Comparison of ENCODE assay signal across 8 mouse cellular contexts in genomic region chr9:121890441-121890941, GRCm38 (mm10). TPM values are rescaled to one million over a fixed set of nuclear protein-coding genes. Genes with fewer than 3 reads are reported as not detected.
DNase-seq lines count a peak whose midpoint lies in the region; ATAC-seq and TF ChIP-seq lines count a peak whose summit lies in the region.

No protein-coding gene starts in this region.

- no peak overlapping the region for H3K27ac ChIP-seq in midbrain, embryonic 10.5 days (replicated peaks)
- H3K27ac ChIP-seq in midbrain, embryonic 13.5 days: no peak overlapping the region
- peak overlapping the region; percentile 65 for H3K27ac ChIP-seq in stomach, postnatal 0 days (replicated peaks)
- no peak overlapping the region for H3K27ac ChIP-seq in forebrain, embryonic 12.5 days

- H3K27me3 ChIP-seq in midbrain, embryonic 10.5 days (ENCODE audit: low read depth, poor library complexity, severe bottlenecking): no peaks in the 10 kb centered on the region
- no peaks in the 10 kb centered on the region for H3K27me3 ChIP-seq in midbrain, embryonic 13.5 days
- H3K27me3 ChIP-seq in stomach, postnatal 0 days (ENCODE audit: control insufficient read depth, insufficient read depth, low read length): no peaks in the 10 kb centered on the region
- H3K27me3 ChIP-seq in forebrain, embryonic 12.5 days: no peaks in the 10 kb centered on the region

- no peaks in the 10 kb centered on the region for H3K9me3 ChIP-seq in midbrain, embryonic 10.5 days (replicated peaks)
- no peaks in the 10 kb centered on the region for H3K9me3 ChIP-seq in midbrain, embryonic 13.5 days
- no peaks in the 10 kb centered on the region for H3K9me3 ChIP-seq in stomach, postnatal 0 days (ENCODE audit: control insufficient read depth, low read length)
- no peaks in the 10 kb centered on the region for H3K9me3 ChIP-seq in forebrain, embryonic 12.5 days

- no peak overlapping the region for H3K9ac ChIP-seq in midbrain, embryonic 13.5 days (replicated peaks)
- H3K9ac ChIP-seq in stomach, postnatal 0 days (ENCODE audit: low read length): no peak overlapping the region
- no peak overlapping the region for H3K9ac ChIP-seq in forebrain, embryonic 12.5 days

- peaks cover 20% of the 10 kb centered on the region for H3K4me1 ChIP-seq in midbrain, embryonic 10.5 days
- no peaks in the 10 kb centered on the region for H3K4me1 ChIP-seq in midbrain, embryonic 13.5 days (replicated peaks)
- peaks cover 4% of the 10 kb centered on the region for H3K4me1 ChIP-seq in stomach, postnatal 0 days (replicated peaks; ENCODE audit: control insufficient read depth, insufficient read depth)
- H3K4me1 ChIP-seq in forebrain, embryonic 12.5 days: peaks cover 7% of the 10 kb centered on the region

- no peak for TF ChIP-seq EP300 in stomach, postnatal 0 days (optimal IDR thresholded peaks at IDR 0.05)

- no peaks in the 10 kb centered on the region for H3K36me3 ChIP-seq in midbrain, embryonic 10.5 days
- no peaks in the 10 kb centered on the region for H3K36me3 ChIP-seq in midbrain, embryonic 13.5 days
- no peaks in the 10 kb centered on the region for H3K36me3 ChIP-seq in stomach, postnatal 0 days (ENCODE audit: control insufficient read depth, insufficient read depth, low read length)
- no peaks in the 10 kb centered on the region for H3K36me3 ChIP-seq in forebrain, embryonic 12.5 days (replicated peaks)

- no peak for TF ChIP-seq CTCF in stomach, postnatal 0 days (IDR thresholded peaks at IDR 0.05; ENCODE audit: low read depth)

- H3K4me3 ChIP-seq in midbrain, embryonic 10.5 days: no peak overlapping the region
- no peak overlapping the region for H3K4me3 ChIP-seq in midbrain, embryonic 13.5 days (replicated peaks)
- no peak overlapping the region for H3K4me3 ChIP-seq in stomach, postnatal 0 days (ENCODE audit: low read depth, low read length)
- H3K4me3 ChIP-seq in forebrain, embryonic 12.5 days (replicated peaks): no peak overlapping the region

- ATAC-seq in midbrain, embryonic 13.5 days: no peak
- ATAC-seq in stomach, postnatal 0 days (ENCODE audit: low FRiP score, low TSS enrichment): peak; percentile 82; the same call in 1 of the 2 replicates
- no peak for ATAC-seq in forebrain, embryonic 12.5 days (ENCODE audit: low FRiP score)

- no peak overlapping the region for H3K4me2 ChIP-seq in midbrain, embryonic 13.5 days (replicated peaks)
- H3K4me2 ChIP-seq in stomach, postnatal 0 days (replicated peaks; ENCODE audit: low read depth): peak overlapping the region; percentile 11; the same call in 1 of the 2 replicates
- no peak overlapping the region for H3K4me2 ChIP-seq in forebrain, embryonic 12.5 days

- peak; percentile 29 for DNase-seq in midbrain, embryonic 10.5 days (ENCODE audit: low spot score)
- peak; percentile 28 for DNase-seq in fibroblast of lung, adult 2 months (ENCODE audit: low read depth)
- peak; percentile 72 for DNase-seq in heart, postnatal 4 days
- peak; percentile 71 to 83 for DNase-seq in kidney, postnatal 4 days
- peak; percentile 80 for DNase-seq in lung, postnatal 25 days (ENCODE audit: low spot score)
- peak; percentile 53 for DNase-seq in stomach, postnatal 0 days (ENCODE audit: low spot score)

- 50% methylated on average over 18 of the region's 18 CpGs for WGBS in midbrain, embryonic 10.5 days
- 46% methylated on average over 18 of the region's 18 CpGs for WGBS in midbrain, embryonic 13.5 days
- WGBS in stomach, postnatal 0 days: 20% methylated on average over 18 of the region's 18 CpGs
- WGBS in forebrain, embryonic 12.5 days: 61% methylated on average over 18 of the region's 18 CpGs

RNA-seq across cellular contexts. Expression of gene Ackr2, which starts 7.7 kb away (rescaled TPM):
- polyA plus RNA-seq in midbrain, embryonic 10.5 days (2016; fragmentation: Nextera tagmentation; extraction: Ambion mirVana): 0.78 and 0.84 TPM in 2 replicates
- 2.1 and 2.2 TPM in 2 replicates for polyA plus RNA-seq in midbrain, embryonic 13.5 days (2015; fragmentation: Nextera tagmentation; extraction: Ambion mirVana)
- 1 to 10 TPM; 3.1 to 5.8 TPM for total RNA-seq in heart, postnatal 4 days (2021)
- polyA plus RNA-seq in stomach, postnatal 0 days (2015; fragmentation: Nextera tagmentation; extraction: Ambion mirVana): 0.28 and 0.35 TPM in 2 replicates
- polyA plus RNA-seq in forebrain, embryonic 12.5 days (2016; fragmentation: Nextera tagmentation; extraction: Ambion mirVana): 0.89 and 1.2 TPM in 2 replicates

RNA-seq across cellular contexts. Expression of gene Cyp8b1, which starts 25.6 kb away (rescaled TPM):
- polyA plus RNA-seq in midbrain, embryonic 10.5 days (2016; fragmentation: Nextera tagmentation; extraction: Ambion mirVana): not detected in 2 replicates
- polyA plus RNA-seq in midbrain, embryonic 13.5 days (2015; fragmentation: Nextera tagmentation; extraction: Ambion mirVana): not detected in 2 replicates
- not detected for total RNA-seq in heart, postnatal 4 days (2021)
- polyA plus RNA-seq in stomach, postnatal 0 days (2015; fragmentation: Nextera tagmentation; extraction: Ambion mirVana): 0.85 and 1.2 TPM in 2 replicates
- not detected in 2 replicates for polyA plus RNA-seq in forebrain, embryonic 12.5 days (2016; fragmentation: Nextera tagmentation; extraction: Ambion mirVana)

RNA-seq across cellular contexts. Expression of gene Higd1a, which starts 32.3 kb away (rescaled TPM):
- polyA plus RNA-seq in midbrain, embryonic 10.5 days (2016; fragmentation: Nextera tagmentation; extraction: Ambion mirVana): 207 and 245 TPM in 2 replicates
- polyA plus RNA-seq in midbrain, embryonic 13.5 days (2015; fragmentation: Nextera tagmentation; extraction: Ambion mirVana): 146 TPM in 2 replicates
- total RNA-seq in heart, postnatal 4 days (2021): 100 to 1,000 TPM; 153 to 165 TPM
- 631 and 679 TPM in 2 replicates for polyA plus RNA-seq in stomach, postnatal 0 days (2015; fragmentation: Nextera tagmentation; extraction: Ambion mirVana)
- polyA plus RNA-seq in forebrain, embryonic 12.5 days (2016; fragmentation: Nextera tagmentation; extraction: Ambion mirVana): 153 and 158 TPM in 2 replicates

RNA-seq across cellular contexts. Expression of gene Ccdc13, which starts 51.2 kb away (rescaled TPM):
- 2.4 and 2.9 TPM in 2 replicates for polyA plus RNA-seq in midbrain, embryonic 10.5 days (2016; fragmentation: Nextera tagmentation; extraction: Ambion mirVana)
- polyA plus RNA-seq in midbrain, embryonic 13.5 days (2015; fragmentation: Nextera tagmentation; extraction: Ambion mirVana): 2.8 and 5.0 TPM in 2 replicates
- not detected for total RNA-seq in heart, postnatal 4 days (2021)
- polyA plus RNA-seq in stomach, postnatal 0 days (2015; fragmentation: Nextera tagmentation; extraction: Ambion mirVana): 0.16 and 0.19 TPM in 2 replicates
- 3.1 and 3.6 TPM in 2 replicates for polyA plus RNA-seq in forebrain, embryonic 12.5 days (2016; fragmentation: Nextera tagmentation; extraction: Ambion mirVana)

Comparison
In these comparisons a context has a peak if more than half of its experiments do, and no peak if none do; other contexts are left out.
1. DNase-seq: peak in every context shown above with its lines; median percentile 80 in lung, postnatal 25 days; 77 in kidney, postnatal 4 days; 72 in heart, postnatal 4 days; 53 in stomach, postnatal 0 days; 29 in midbrain, embryonic 10.5 days; 28 in fibroblast of lung, adult 2 months.